Mouse (Mus musculus) frontal cortex, postnatal 14 days (tissue): Measurements from ENCODE around the gene Hoxc11.

Experiments used
- DNase-seq, 2 experiments: peaks; one replicate each; pipeline ENCODE4 v3.0.0; 2022; ENCODE audit warnings: low spot score in 2 of 2

The Hoxc11 gene

GRCm38 (mm10) chr15:102965003-102965891 is 11.0 kb downstream of the Hoxc11 start:
- no peak for DNase-seq

- DNase-seq = no peak
Measured at GRCm38 (mm10) chr15:102965892-102966775, 11.9 kb downstream of the Hoxc11 start.

- no peak for DNase-seq
Measured at GRCm38 (mm10) chr15:102966776-102967311, 12.6 kb downstream of the Hoxc11 start, which contains the start of gene Hoxc10. Gene Hoxc10, plus strand, starts transcription at chr15:102966796.

GRCm38 (mm10) chr15:102967312-102967510 is 13.0 kb downstream of the Hoxc11 start, which contains the start of gene Hoxc5:
Gene Hoxc5, plus strand, starts transcription at chr15:102967443.
- no peak for DNase-seq

- no peak for DNase-seq
Measured at GRCm38 (mm10) chr15:102967511-102968397, 13.5 kb downstream of the Hoxc11 start.

- DNase-seq = no peak
Measured at GRCm38 (mm10) chr15:102969296-102969695, 15.1 kb downstream of the Hoxc11 start.

GRCm38 (mm10) chr15:102970740-102971139 is 16.5 kb downstream of the Hoxc11 start:
- no peak for DNase-seq

- DNase-seq = no peak
Measured at GRCm38 (mm10) chr15:102972254-102972653, 18.0 kb downstream of the Hoxc11 start.

- DNase-seq = no peak
Measured at GRCm38 (mm10) chr15:102972753-102973152, 18.5 kb downstream of the Hoxc11 start.

GRCm38 (mm10) chr15:102975034-102975433 is 20.8 kb downstream of the Hoxc11 start:
- DNase-seq = no peak

GRCm38 (mm10) chr15:102975688-102976111 is 21.5 kb downstream of the Hoxc11 start:
- no peak for DNase-seq

GRCm38 (mm10) chr15:102976171-102976570 is 21.9 kb downstream of the Hoxc11 start, which contains the start of gene Hoxc9:
Gene Hoxc9, plus strand, starts transcription at chr15:102976439.
- no peak for DNase-seq

GRCm38 (mm10) chr15:102976631-102977422 is 22.6 kb downstream of the Hoxc11 start:
- DNase-seq = no peak

GRCm38 (mm10) chr15:102977423-102977974 is 23.3 kb downstream of the Hoxc11 start:
- no peak for DNase-seq

GRCm38 (mm10) chr15:102978615-102979515 is 24.6 kb downstream of the Hoxc11 start:
- DNase-seq = no peak

- DNase-seq = no peak
Measured at GRCm38 (mm10) chr15:102979936-102980335, 25.7 kb downstream of the Hoxc11 start.

GRCm38 (mm10) chr15:102980352-102980751 is 26.1 kb downstream of the Hoxc11 start:
- no peak for DNase-seq

- no peak for DNase-seq
Measured at GRCm38 (mm10) chr15:102980912-102981311, 26.7 kb downstream of the Hoxc11 start.
